Comparison of ENCODE assay signal across 9 mouse cellular contexts in genomic region chr2:33639301-33640170, GRCm38 (mm10). TPM values are rescaled to one million over a fixed set of nuclear protein-coding genes. Genes with fewer than 3 reads are reported as not detected.
DNase-seq lines count a peak whose midpoint lies in the region; ATAC-seq and TF ChIP-seq lines count a peak whose summit lies in the region.
"Had no signal": no experiment of that assay in that cellular context is flagged by ENCODE, and none has a peak within 500 bp of the region (broad histone marks: within the 10 kb centered on the region; RNA-seq: fewer than 3 reads in every experiment).

No protein-coding gene starts in this region.

- DNase-seq in adrenal gland, postnatal 25 days: peak; percentile 24
- no peak for DNase-seq in adrenal gland, adult 8-10 months
- DNase-seq in embryonic facial prominence, embryonic 11.5 days (ENCODE audit: low spot score): no peak
- DNase-seq in lung, postnatal 10 days: peak; percentile 50
- peak; percentile 42 for DNase-seq in stomach, postnatal 0 days (ENCODE audit: low spot score)
- DNase-seq in urinary bladder, postnatal 4 days (ENCODE audit: low spot score in 2 of 2): no peak
- DNase-seq in left cerebral cortex, postnatal 14 days (ENCODE audit: low spot score in 2 of 2): no peak

- TF ChIP-seq EP300 in stomach, postnatal 0 days (optimal IDR thresholded peaks at IDR 0.05): no peak

- H3K36me3 ChIP-seq in embryonic facial prominence, embryonic 11.5 days (replicated peaks; ENCODE audit: control insufficient read depth, insufficient read depth, low read depth, low read length): no peaks in the 10 kb centered on the region
- no peaks in the 10 kb centered on the region for H3K36me3 ChIP-seq in hindbrain, embryonic 15.5 days
- H3K36me3 ChIP-seq in stomach, postnatal 0 days (ENCODE audit: control insufficient read depth, insufficient read depth, low read length): no peaks in the 10 kb centered on the region

- H3K4me3 ChIP-seq in embryonic facial prominence, embryonic 11.5 days (ENCODE audit: low read depth, low read length): peak overlapping the region; percentile 42
- peak overlapping the region; percentile 39 for H3K4me3 ChIP-seq in hindbrain, embryonic 15.5 days
- peak overlapping the region; percentile 24 for H3K4me3 ChIP-seq in stomach, postnatal 0 days (ENCODE audit: low read depth, low read length)

- no peak overlapping the region for H3K27ac ChIP-seq in embryonic facial prominence, embryonic 11.5 days (replicated peaks; ENCODE audit: low read depth, low read length)
- H3K27ac ChIP-seq in hindbrain, embryonic 15.5 days (replicated peaks): peak overlapping the region; percentile 77
- no peak overlapping the region for H3K27ac ChIP-seq in stomach, postnatal 0 days (replicated peaks)

- intact Hi-C loops in left cerebral cortex, postnatal 14 days (cut with DNase I): no loop called here

- H3K4me1 ChIP-seq in embryonic facial prominence, embryonic 11.5 days (ENCODE audit: control insufficient read depth, insufficient read depth, low read length): peaks cover 6% of the 10 kb centered on the region
- H3K4me1 ChIP-seq in hindbrain, embryonic 15.5 days (replicated peaks): peaks cover 17% of the 10 kb centered on the region
- no peaks in the 10 kb centered on the region for H3K4me1 ChIP-seq in stomach, postnatal 0 days (replicated peaks; ENCODE audit: control insufficient read depth, insufficient read depth)

- peak overlapping the region; percentile 37 for H3K4me2 ChIP-seq in embryonic facial prominence, embryonic 11.5 days (ENCODE audit: low read depth, low read length)
- peak overlapping the region; percentile 53 for H3K4me2 ChIP-seq in hindbrain, embryonic 15.5 days
- H3K4me2 ChIP-seq in stomach, postnatal 0 days (replicated peaks; ENCODE audit: low read depth): peak overlapping the region; percentile 27

- TF ChIP-seq CTCF in stomach, postnatal 0 days (IDR thresholded peaks at IDR 0.05; ENCODE audit: low read depth): no peak

- no peak; the same call in 1 of the 2 replicates for ATAC-seq in embryonic facial prominence, embryonic 11.5 days (replicated peaks; ENCODE audit: insufficient number of reproducible peaks, low FRiP score, low TSS enrichment, low read depth)
- ATAC-seq in hindbrain, embryonic 15.5 days (ENCODE audit: low FRiP score, low read depth): no peak
- peak; percentile 25; the same call in 1 of the 2 replicates for ATAC-seq in stomach, postnatal 0 days (ENCODE audit: low FRiP score, low TSS enrichment)

- H3K9me3 ChIP-seq in embryonic facial prominence, embryonic 11.5 days (replicated peaks; ENCODE audit: control insufficient read depth, low read length): no peaks in the 10 kb centered on the region
- H3K9me3 ChIP-seq in hindbrain, embryonic 15.5 days: no peaks in the 10 kb centered on the region
- H3K9me3 ChIP-seq in stomach, postnatal 0 days (ENCODE audit: control insufficient read depth, low read length): no peaks in the 10 kb centered on the region

- peak overlapping the region; percentile 10 for H3K9ac ChIP-seq in embryonic facial prominence, embryonic 11.5 days (replicated peaks; ENCODE audit: low read length)
- peak overlapping the region; percentile 49 for H3K9ac ChIP-seq in hindbrain, embryonic 15.5 days
- H3K9ac ChIP-seq in stomach, postnatal 0 days (ENCODE audit: low read length): no peak overlapping the region

- H3K27me3 ChIP-seq in embryonic facial prominence, embryonic 11.5 days (ENCODE audit: control insufficient read depth, insufficient read depth, low read length): peaks cover 84% of the 10 kb centered on the region
- H3K27me3 ChIP-seq in hindbrain, embryonic 15.5 days: peaks cover 78% of the 10 kb centered on the region
- peaks cover 66% of the 10 kb centered on the region for H3K27me3 ChIP-seq in stomach, postnatal 0 days (ENCODE audit: control insufficient read depth, insufficient read depth, low read length)

- WGBS in embryonic facial prominence, embryonic 11.5 days: under 1% methylated on average over 71 of the region's 71 CpGs
- WGBS in hindbrain, embryonic 15.5 days: 1% methylated on average over 71 of the region's 71 CpGs
- WGBS in stomach, postnatal 0 days: under 1% methylated on average over 64 of the region's 71 CpGs

RNA-seq across cellular contexts. Expression of gene Lmx1b, which starts 0.8 kb away (rescaled TPM):
- 0.15 TPM in 1 of 2 replicates, not detected in the other for total RNA-seq in adrenal gland, postnatal 25 days (2021)
- under 1 TPM in 1 of 4 experiments, not detected in 3; 0.17 TPM for total RNA-seq in adrenal gland, adult 8-10 months (2022)
- 1.2 TPM in 2 replicates for polyA plus RNA-seq in embryonic facial prominence, embryonic 11.5 days (2014; fragmentation: Nextera tagmentation; extraction: Ambion mirVana)
- 4.9 and 6.2 TPM in 2 replicates for polyA plus RNA-seq in hindbrain, embryonic 15.5 days (2015; fragmentation: Nextera tagmentation; extraction: Ambion mirVana)
- polyA plus RNA-seq in stomach, postnatal 0 days (2015; fragmentation: Nextera tagmentation; extraction: Ambion mirVana): 0.07 TPM in 1 of 2 replicates, not detected in the other
- under 1 TPM; 0.42 to 0.59 TPM for total RNA-seq in left cerebral cortex, postnatal 14 days (2021)
- polyA plus RNA-seq: spleen, adult 2 months had no signal

Comparison
In these comparisons a context has a peak if more than half of its experiments do, and no peak if none do; other contexts are left out.
1. DNase-seq: peak in adrenal gland, postnatal 25 days (single experiment), lung, postnatal 10 days (single experiment) and stomach, postnatal 0 days (single experiment); none in adrenal gland, adult 8-10 months (single experiment), embryonic facial prominence, embryonic 11.5 days (single experiment), urinary bladder, postnatal 4 days (0 of 2) and left cerebral cortex, postnatal 14 days (0 of 2).
2. Peak in every context shown above with its lines, with median percentiles within 50 percentile points of each other: H3K4me2 ChIP-seq and H3K4me3 ChIP-seq.